Mouse (Mus musculus) forebrain, postnatal 0 days (tissue): ENCODE results near the gene Nr2c1. TPM values are rescaled to one million over a fixed set of nuclear protein-coding genes. Genes with fewer than 3 reads are reported as not detected.

Experiments
- ATAC-seq: fragments of 200-750 bp; cut with Nextera tagmentation; 2 replicates; pipeline ENCODE4 v1.8.0; 2017; ENCODE audit warnings: mild to moderate bottlenecking, moderate library complexity
- DNase-seq: peaks from one replicate; pipeline ENCODE4 v3.0.0-alpha.2; 2015
- H3K27ac ChIP-seq: fragments of 300-500 bp; sonication (generic); 2 replicates; pipeline ENCODE4 v1.5.1; 2014; ENCODE audit warnings: low read depth, mild to moderate bottlenecking, antibody characterized with exemption, low read length, moderate library complexity, mixed read lengths
- H3K27me3 ChIP-seq: fragments of 300-500 bp; sonication (generic); 2 replicates; pipeline ENCODE4 v1.6.1; 2014; ENCODE audit warnings: mild to moderate bottlenecking, low read length, mixed read lengths; ENCODE audit not compliant: insufficient read depth
- H3K36me3 ChIP-seq: fragments of 300-500 bp; sonication (generic); 2 replicates; pipeline ENCODE4 v1.6.1; 2014; ENCODE audit warnings: mild to moderate bottlenecking, moderate library complexity; ENCODE audit not compliant: insufficient read depth
- H3K4me1 ChIP-seq: fragments of 300-500 bp; sonication (generic); 2 replicates; pipeline ENCODE4 v1.6.1; 2014; ENCODE audit warnings: antibody characterized with exemption; ENCODE audit not compliant: insufficient read depth
- H3K4me2 ChIP-seq: fragments of 300-500 bp; sonication (generic); 2 replicates; pipeline ENCODE4 v1.6.1; 2014; ENCODE audit warnings: low read depth, mild to moderate bottlenecking, moderate library complexity
- H3K4me3 ChIP-seq: fragments of 300-500 bp; sonication (generic); 2 replicates; pipeline ENCODE4 v1.5.1; 2014; ENCODE audit warnings: low read depth, low read length, mixed read lengths
- H3K9ac ChIP-seq: fragments of 300-500 bp; sonication (generic); 2 replicates; pipeline ENCODE4 v1.6.1; 2014; ENCODE audit warnings: mild to moderate bottlenecking
- H3K9me3 ChIP-seq: fragments of 300-500 bp; sonication (generic); 2 replicates; pipeline ENCODE4 v1.6.1; 2016; ENCODE audit warnings: low read length
- CTCF ChIP-seq: sonication (generic); IDR thresholded peaks from 2 replicates; pipeline ENCODE4 v1.5.1; 2016; ENCODE audit warnings: antibody characterized with exemption, control low read depth, low read depth
- WGBS: fragments of 180-500 bp; shearing (Covaris S2); extraction: QIAGEN DNeasy Blood & Tissue Kit; methylation state at CpG from one replicate; pipeline ENCODE4 v1.1.7; 2014; 5-methylcytosine and 5-hydroxymethylcytosine counted together
- polyA plus RNA-seq: library from polyadenylated mRNA; unstranded; fragments of >200 nt; fragmentation: Nextera tagmentation; extraction: Ambion mirVana; gene quantifications from 2 replicates; pipeline ENCODE4 v1.2.1, GENCODE M21; 2015
- total RNA-seq: library from RNA; depleted of rRNA; stranded (reverse); fragments of >200 nt; gene quantifications from 2 replicates; pipeline ENCODE4 v1.2.3, GENCODE M21; 2014; rRNA removed

Nr2c1 gene
- total and polyA plus RNA-seq, 2 experiments from 2014 or later = 3.2 to 8.4 TPM

DNA sequence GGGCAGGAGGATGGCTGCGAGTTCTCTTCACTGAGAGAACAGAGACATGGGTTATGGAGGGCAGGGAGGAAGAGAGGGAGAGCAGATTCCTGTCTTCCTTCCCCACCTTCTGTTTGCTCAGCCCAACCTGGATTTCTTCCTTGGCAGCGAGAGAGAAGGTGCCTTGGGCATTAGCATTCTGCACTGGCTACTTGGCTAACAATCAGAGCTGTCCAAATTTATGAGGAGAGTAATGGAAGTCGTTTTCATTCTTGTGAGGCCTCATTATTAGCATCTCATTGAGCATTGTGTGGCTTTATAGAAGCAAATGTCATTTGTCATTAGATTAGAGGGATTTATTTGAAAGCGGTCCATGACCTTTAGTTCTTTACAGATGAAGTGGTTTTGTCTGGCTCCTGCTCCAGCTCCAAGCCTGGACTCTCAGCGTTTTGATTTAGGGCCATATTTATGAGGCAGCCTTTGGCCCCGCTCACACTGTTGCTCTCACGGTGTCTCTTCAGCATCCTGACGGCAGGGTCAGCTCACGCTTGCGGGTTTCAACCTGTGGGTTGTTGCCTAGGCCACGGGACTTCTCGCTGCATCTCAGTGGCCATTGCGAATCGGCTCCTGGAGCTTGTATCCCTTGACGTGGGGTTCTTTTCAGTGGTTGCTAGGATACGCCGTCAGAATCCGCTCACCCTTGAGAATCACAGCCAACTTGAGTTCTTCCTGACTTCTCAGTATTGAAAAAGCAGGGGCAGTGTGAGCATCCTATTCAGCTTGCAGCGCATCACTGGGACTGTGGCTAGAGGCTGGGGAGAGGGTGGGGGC lies 82.6 kb downstream of the Nr2c1 start:
- WGBS = 18% methylated on average over 19 of the region's 19 CpGs
- H3K27me3 ChIP-seq = no peaks in the 10 kb centered on the region
- peak overlapping the region; percentile 39 for H3K4me2 ChIP-seq
- ATAC-seq = peak; percentile 93
- H3K36me3 ChIP-seq = no peaks in the 10 kb centered on the region
- TF ChIP-seq CTCF = no peak
- no peaks in the 10 kb centered on the region for H3K9me3 ChIP-seq
- no peak overlapping the region for H3K4me3 ChIP-seq
- no peak overlapping the region for H3K9ac ChIP-seq
- peaks cover 9% of the 10 kb centered on the region; the same call in 1 of the 2 replicates for H3K4me1 ChIP-seq
- DNase-seq = peak; percentile 81
- no peak overlapping the region for H3K27ac ChIP-seq

DNA sequence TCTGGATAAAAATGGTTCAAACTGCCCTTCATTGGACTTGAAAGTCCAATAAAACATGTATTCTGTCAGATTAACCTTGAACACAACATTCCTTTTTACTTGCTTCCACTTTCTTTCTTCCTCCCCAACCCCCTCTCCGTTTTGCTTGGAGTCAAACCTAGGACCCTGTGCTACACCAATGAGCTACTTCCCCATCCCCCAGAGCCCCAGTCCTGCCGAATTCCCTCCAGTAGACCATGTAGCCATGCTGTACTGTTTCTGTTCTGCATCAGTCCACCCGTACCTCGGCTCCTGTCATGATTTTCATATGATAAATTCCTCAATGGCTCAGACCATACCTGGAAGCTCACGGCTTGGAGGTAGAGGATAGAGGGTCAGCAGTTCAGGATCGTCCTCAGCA lies 83.2 kb downstream of the Nr2c1 start:
- no peak for TF ChIP-seq CTCF
- 73% methylated on average over 6 of the region's 6 CpGs for WGBS
- Histone ChIP-seq H3K4me3 (no peak overlapping the region), H3K27ac (peak overlapping the region; percentile 57; the same call in 1 of the 2 replicates), H3K4me2 (no peak overlapping the region), H3K27me3 (no peaks in the 10 kb centered on the region), H3K36me3 (no peaks in the 10 kb centered on the region), H3K4me1 (peaks cover 9% of the 10 kb centered on the region; the same call in 1 of the 2 replicates), H3K9me3 (no peaks in the 10 kb centered on the region), H3K9ac (no peak overlapping the region)
- ATAC-seq (no peak), DNase-seq (no peak)

DNA sequence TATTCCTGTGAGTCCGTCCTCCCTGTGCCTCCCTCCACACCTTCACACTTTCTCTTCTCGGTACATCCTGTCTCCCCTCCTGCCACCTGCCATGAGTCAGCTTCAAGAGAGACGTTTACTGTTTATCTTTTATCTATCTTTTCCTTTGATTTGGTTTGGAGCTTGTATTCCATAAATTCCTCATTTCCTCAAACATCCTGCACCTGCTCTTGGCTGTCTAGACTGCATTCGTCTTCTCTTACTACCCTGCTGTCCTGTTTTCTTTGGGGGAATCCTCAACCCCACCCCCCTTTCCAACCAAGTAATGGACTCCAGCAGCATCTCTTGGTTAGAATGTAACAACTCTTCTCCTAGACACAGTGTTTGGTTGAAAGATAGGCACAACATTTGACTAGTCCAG lies 87.4 kb downstream of the Nr2c1 start:
- no peak overlapping the region for H3K9ac ChIP-seq
- H3K4me1 ChIP-seq = peaks cover 9% of the 10 kb centered on the region; the same call in 1 of the 2 replicates
- no peaks in the 10 kb centered on the region for H3K27me3 ChIP-seq
- no peaks in the 10 kb centered on the region for H3K9me3 ChIP-seq
- DNase-seq = no peak
- no peak for ATAC-seq
- H3K27ac ChIP-seq = no peak overlapping the region
- H3K36me3 ChIP-seq = no peaks in the 10 kb centered on the region
- TF ChIP-seq CTCF = no peak
- WGBS = 68% methylated on average over 4 of the region's 4 CpGs
- no peak overlapping the region for H3K4me3 ChIP-seq
- no peak overlapping the region for H3K4me2 ChIP-seq

DNA sequence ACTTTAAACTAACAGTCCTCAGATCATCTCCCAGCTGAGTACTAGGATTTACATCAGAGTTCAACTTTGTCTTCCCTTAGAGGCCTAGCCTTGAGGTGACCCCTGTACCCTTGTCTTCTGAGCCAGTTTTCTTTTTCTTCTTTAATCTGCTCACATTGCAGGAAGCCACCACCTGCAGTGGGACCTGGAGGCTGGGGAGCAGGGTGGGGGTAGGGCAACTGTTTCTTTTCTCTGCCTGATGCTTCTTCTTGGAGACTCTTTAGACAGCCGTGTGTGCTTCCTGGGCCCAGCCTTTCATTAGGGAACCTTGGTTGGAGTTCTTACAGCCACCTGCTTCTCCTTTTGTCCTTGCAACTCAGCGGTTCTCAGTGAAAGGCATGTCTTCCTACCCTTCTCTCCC lies 93.5 kb downstream of the Nr2c1 start:
- H3K9me3 ChIP-seq = no peaks in the 10 kb centered on the region
- H3K27me3 ChIP-seq = no peaks in the 10 kb centered on the region
- TF ChIP-seq CTCF = no peak
- no peak overlapping the region for H3K9ac ChIP-seq
- H3K4me2 ChIP-seq = no peak overlapping the region
- H3K4me3 ChIP-seq = no peak overlapping the region
- no peak overlapping the region for H3K27ac ChIP-seq
- WGBS = 36% methylated on average over 2 of the region's 2 CpGs
- no peak for DNase-seq
- no peaks in the 10 kb centered on the region for H3K36me3 ChIP-seq
- H3K4me1 ChIP-seq = no peaks in the 10 kb centered on the region
- ATAC-seq = no peak

Other genes starting within 250 kb of the Nr2c1 start
- gene Vezt, start 112.2 kb upstream of the Nr2c1 start, total RNA-seq = 65.9 and 66.0 TPM in 2 replicates
- 37.5 and 40.1 TPM in 2 replicates for gene Vezt, start 112.2 kb upstream of the Nr2c1 start, polyA plus RNA-seq
- gene Fgd6, start 112.0 kb upstream of the Nr2c1 start, total RNA-seq = 2.2 and 3.6 TPM in 2 replicates
- 0.63 and 1.5 TPM in 2 replicates for gene Fgd6, start 112.0 kb upstream of the Nr2c1 start, polyA plus RNA-seq
- 219 and 220 TPM in 2 replicates for gene Ndufa12, start 50.7 kb downstream of the Nr2c1 start, total RNA-seq
- gene Ndufa12, start 50.7 kb downstream of the Nr2c1 start, polyA plus RNA-seq = 483 and 610 TPM in 2 replicates
- gene Gm4792, start 150.7 kb downstream of the Nr2c1 start, total RNA-seq = not detected in 2 replicates
- gene Gm4792, start 150.7 kb downstream of the Nr2c1 start, polyA plus RNA-seq = 0.48 and 0.64 TPM in 2 replicates
- gene Tmcc3, start 163.9 kb downstream of the Nr2c1 start, total RNA-seq = 5.5 and 7.5 TPM in 2 replicates
- 5.2 and 10.2 TPM in 2 replicates for gene Tmcc3, start 163.9 kb downstream of the Nr2c1 start, polyA plus RNA-seq